Mouse (Mus musculus) heart, embryonic 14.5 days (tissue): ENCODE data around the gene Zbtb43. TPM values are rescaled to one million over a fixed set of nuclear protein-coding genes. Genes with fewer than 3 reads are reported as not detected.

Source experiments
- ATAC-seq: fragments of 200-750 bp; cut with Nextera tagmentation; 2 replicates; pipeline ENCODE4 v1.8.0; 2017; ENCODE audit warnings: low read depth, moderate TSS enrichment; ENCODE audit not compliant: insufficient number of reproducible peaks, insufficient read depth, low FRiP score
- H3K27ac ChIP-seq, 2 experiments: fragments of 200-500 bp in 1 of 2; fragments of 300-500 bp in 1 of 2; sonication (generic) in 1 of 2; replicated peaks in 1 of 2; 2 replicates each; pipeline ENCODE4 v1.5.1; 2012 to 2014; ENCODE audit warnings: low read depth in 2 of 2, low read length in 2 of 2, control low read depth in 1 of 2, mild to moderate bottlenecking in 1 of 2, mixed read lengths in 1 of 2; ENCODE audit not compliant: control insufficient read depth in 1 of 2, insufficient read depth in 1 of 2
- H3K27me3 ChIP-seq: fragments of 300-500 bp; sonication (generic); 2 replicates; pipeline ENCODE4 v1.6.1; 2014; ENCODE audit warnings: mild to moderate bottlenecking, low read length, control low read depth; ENCODE audit not compliant: control insufficient read depth, insufficient read depth
- H3K36me3 ChIP-seq: fragments of 300-500 bp; sonication (generic); 2 replicates; pipeline ENCODE4 v1.6.1; 2014; ENCODE audit warnings: mild to moderate bottlenecking, control low read depth, low read length, mixed read lengths; ENCODE audit not compliant: control insufficient read depth, insufficient read depth
- H3K4me1 ChIP-seq, 2 experiments: fragments of 200-500 bp in 1 of 2; fragments of 300-500 bp in 1 of 2; sonication (generic) in 1 of 2; 2 replicates each; pipeline ENCODE4 v1.6.1; 2012 to 2014; ENCODE audit warnings: low read length in 2 of 2, control low read depth in 1 of 2, mixed read lengths in 1 of 2; ENCODE audit not compliant: control insufficient read depth in 2 of 2, insufficient read depth in 2 of 2
- H3K4me2 ChIP-seq: fragments of 300-500 bp; sonication (generic); 2 replicates; pipeline ENCODE4 v1.6.1; 2014; ENCODE audit warnings: mild to moderate bottlenecking, low read length
- H3K4me3 ChIP-seq, 2 experiments: fragments of 200-500 bp in 1 of 2; fragments of 300-500 bp in 1 of 2; sonication (generic) in 1 of 2; 2 replicates each; pipeline ENCODE4 v1.5.1; 2012 to 2014; ENCODE audit warnings: low read length in 2 of 2, mild to moderate bottlenecking in 2 of 2, control low read depth in 1 of 2, low read depth in 1 of 2, moderate library complexity in 1 of 2; ENCODE audit not compliant: control insufficient read depth in 1 of 2, insufficient read depth in 1 of 2
- H3K9ac ChIP-seq: fragments of 300-500 bp; sonication (generic); 2 replicates; pipeline ENCODE4 v1.6.1; 2014; ENCODE audit warnings: mild to moderate bottlenecking, low read length
- H3K9me3 ChIP-seq: fragments of 300-500 bp; sonication (generic); 2 replicates; pipeline ENCODE4 v1.6.1; 2016; ENCODE audit warnings: low read length, control low read depth; ENCODE audit not compliant: control insufficient read depth
- WGBS: fragments of 180-500 bp; shearing (Covaris S2); extraction: QIAGEN DNeasy Blood & Tissue Kit; methylation state at CpG from one replicate; pipeline ENCODE4 v1.1.7; 2014; 5-methylcytosine and 5-hydroxymethylcytosine counted together
- polyA plus RNA-seq: library from polyadenylated mRNA; unstranded; fragments of >200 nt; fragmentation: Nextera tagmentation; extraction: Ambion mirVana; gene quantifications from 2 replicates; pipeline ENCODE4 v1.2.1, GENCODE M21; 2014

Zbtb43 gene
- polyA plus RNA-seq, 1 experiment from 2014 or later: 16.7 TPM

GRCm38 (mm10) chr2:33453476-33453875 is 14.9 kb downstream of the Zbtb43 start:
- no peaks in the 10 kb centered on the region for H3K9me3 ChIP-seq
- no peak for ATAC-seq
- no peak overlapping the region for H3K9ac ChIP-seq
- H3K4me2 ChIP-seq: no peak overlapping the region
- no peak overlapping the region for H3K27ac ChIP-seq
- no peak overlapping the region for H3K4me3 ChIP-seq
- WGBS: 81% methylated on average over 3 of the region's 3 CpGs
- peaks cover 84% of the 10 kb centered on the region for H3K36me3 ChIP-seq
- H3K4me1 ChIP-seq: peaks cover 4 to 18% of the 10 kb centered on the region in 2 experiments; a peak in 3 of 4 replicates
- no peaks in the 10 kb centered on the region for H3K27me3 ChIP-seq

DNA sequence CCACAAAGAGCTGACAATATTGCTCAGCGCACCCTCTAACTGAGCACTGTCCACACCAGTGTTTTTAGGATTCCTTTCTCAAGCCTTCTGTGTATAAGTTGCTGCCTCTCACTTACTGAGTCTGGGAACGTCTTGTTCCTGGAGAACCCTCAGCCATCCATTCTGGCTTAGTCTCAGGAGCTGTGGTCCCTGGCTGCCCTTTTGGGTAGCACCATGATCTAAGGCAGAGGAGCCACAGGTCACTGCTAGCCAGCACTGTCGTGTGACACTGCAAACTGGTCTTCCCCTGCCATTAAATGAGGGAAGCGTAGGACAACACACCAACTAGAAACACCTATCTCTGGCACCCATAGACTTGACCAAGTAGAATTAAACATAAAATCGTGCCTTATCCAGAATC is 15.6 kb downstream of the Zbtb43 start:
- no peak for ATAC-seq
- H3K4me2 ChIP-seq: no peak overlapping the region
- H3K4me1 ChIP-seq: peaks cover 4 to 18% of the 10 kb centered on the region in 2 experiments; a peak in 3 of 4 replicates
- peaks cover 84% of the 10 kb centered on the region for H3K36me3 ChIP-seq
- peak overlapping the region in 1 of 2 experiments; percentile 33; a peak in 1 of 4 replicates for H3K27ac ChIP-seq
- H3K27me3 ChIP-seq: no peaks in the 10 kb centered on the region
- H3K9me3 ChIP-seq: no peaks in the 10 kb centered on the region
- no peak overlapping the region for H3K9ac ChIP-seq
- 82% methylated on average over 5 of the region's 5 CpGs for WGBS
- no peak overlapping the region for H3K4me3 ChIP-seq

DNA sequence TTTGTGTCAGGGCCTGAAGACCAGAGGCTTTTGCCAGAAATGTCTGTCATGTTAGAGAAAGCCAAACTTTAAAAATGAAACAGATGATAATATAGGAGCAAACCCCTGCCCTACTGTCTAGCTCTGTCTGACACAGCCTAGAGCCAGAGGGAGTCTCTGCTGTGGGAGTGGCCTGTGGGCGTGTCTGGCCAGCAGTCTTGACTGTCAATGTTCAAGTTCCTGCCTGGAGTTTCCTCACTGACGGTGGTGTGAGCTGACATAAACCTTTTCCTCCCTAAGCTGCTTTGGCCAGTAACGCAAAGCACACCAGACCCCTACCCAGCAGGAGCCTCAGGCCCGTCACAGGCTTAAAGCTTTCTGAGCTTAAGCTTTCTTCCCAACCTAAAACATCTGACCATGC is 16.2 kb downstream of the Zbtb43 start:
- ATAC-seq: no peak
- WGBS: 16% methylated on average over 4 of the region's 4 CpGs
- no peaks in the 10 kb centered on the region for H3K9me3 ChIP-seq
- no peak overlapping the region for H3K4me3 ChIP-seq
- no peaks in the 10 kb centered on the region for H3K27me3 ChIP-seq
- H3K4me1 ChIP-seq: peaks cover 4 to 18% of the 10 kb centered on the region in 2 experiments; a peak in 3 of 4 replicates
- H3K27ac ChIP-seq: peak overlapping the region in 1 of 2 experiments; percentile 33; a peak in 1 of 4 replicates
- H3K36me3 ChIP-seq: peaks cover 84% of the 10 kb centered on the region
- H3K4me2 ChIP-seq: no peak overlapping the region
- H3K9ac ChIP-seq: no peak overlapping the region

DNA sequence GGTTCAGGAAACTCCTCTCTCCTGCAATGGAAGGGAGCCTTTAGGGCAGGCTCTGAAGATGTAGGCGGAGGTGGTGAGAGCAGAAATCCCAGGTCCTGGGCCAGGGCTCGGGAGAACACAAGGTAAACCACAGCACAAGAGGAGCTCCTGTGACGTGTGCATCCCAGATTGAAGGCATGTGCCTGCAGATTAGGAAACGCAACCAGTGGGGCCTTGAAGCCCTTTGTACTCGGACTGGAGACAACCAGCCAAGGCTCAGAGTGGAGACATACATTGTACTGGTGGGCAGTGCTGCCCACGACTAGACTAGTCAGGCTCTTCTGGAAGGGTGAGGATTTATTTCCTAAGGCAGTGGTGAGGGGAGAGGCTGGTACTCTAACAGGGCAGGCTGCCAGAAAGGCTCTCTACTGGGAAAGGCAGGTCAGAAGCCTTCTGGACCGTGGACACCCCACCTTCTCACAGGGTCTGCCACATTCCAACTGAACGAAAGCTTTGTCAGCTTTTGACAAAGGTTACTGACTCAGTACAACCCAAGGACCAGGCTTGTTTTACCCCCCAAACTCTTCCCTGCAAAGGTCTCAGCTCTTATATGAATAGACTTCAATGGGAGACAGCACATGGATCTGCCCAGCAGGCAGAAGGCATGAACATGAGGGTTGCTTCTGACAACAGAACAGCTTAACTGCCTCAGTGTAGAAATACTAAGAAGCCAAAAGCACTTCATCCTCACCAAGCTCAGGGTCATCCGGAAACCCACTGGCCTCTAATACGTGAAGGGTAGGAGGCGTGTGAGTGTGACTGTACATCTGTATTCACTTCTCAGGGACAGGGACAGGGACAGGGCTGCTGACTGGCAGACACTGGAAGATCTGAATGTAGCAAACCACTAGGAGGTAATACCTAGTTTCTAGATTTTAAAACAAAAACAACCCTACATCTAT is 17.1 kb downstream of the Zbtb43 start:
- Histone ChIP-seq H3K9ac (no peak overlapping the region), H3K4me1 (peaks cover 4 to 18% of the 10 kb centered on the region in 2 experiments; a peak in 3 of 4 replicates), H3K9me3 (no peaks in the 10 kb centered on the region), H3K4me3 (no peak overlapping the region), H3K36me3 (peaks cover 80% of the 10 kb centered on the region), H3K27ac (0 out of 4 replicates have a peak overlapping the region, but pooled peaks of 1 of the 2 experiments have one; percentile 6), H3K27me3 (no peaks in the 10 kb centered on the region), H3K4me2 (no peak overlapping the region)
- ATAC-seq: no peak
- WGBS: 74% methylated on average over 11 of the region's 11 CpGs

- WGBS: 87% methylated on average over 22 of the region's 22 CpGs
- no peaks in the 10 kb centered on the region for H3K9me3 ChIP-seq
- H3K4me1 ChIP-seq: peaks cover 7 to 28% of the 10 kb centered on the region in 2 experiments; a peak in 3 of 4 replicates
- no peak overlapping the region for H3K27ac ChIP-seq
- H3K4me2 ChIP-seq: no peak overlapping the region
- H3K27me3 ChIP-seq: no peaks in the 10 kb centered on the region
- no peak overlapping the region for H3K4me3 ChIP-seq
- H3K36me3 ChIP-seq: peaks cover 64% of the 10 kb centered on the region
- no peak for ATAC-seq
- H3K9ac ChIP-seq: no peak overlapping the region
These were observed 19.1 kb downstream of the Zbtb43 start for GRCm38 (mm10) chr2:33449119-33449873.

DNA sequence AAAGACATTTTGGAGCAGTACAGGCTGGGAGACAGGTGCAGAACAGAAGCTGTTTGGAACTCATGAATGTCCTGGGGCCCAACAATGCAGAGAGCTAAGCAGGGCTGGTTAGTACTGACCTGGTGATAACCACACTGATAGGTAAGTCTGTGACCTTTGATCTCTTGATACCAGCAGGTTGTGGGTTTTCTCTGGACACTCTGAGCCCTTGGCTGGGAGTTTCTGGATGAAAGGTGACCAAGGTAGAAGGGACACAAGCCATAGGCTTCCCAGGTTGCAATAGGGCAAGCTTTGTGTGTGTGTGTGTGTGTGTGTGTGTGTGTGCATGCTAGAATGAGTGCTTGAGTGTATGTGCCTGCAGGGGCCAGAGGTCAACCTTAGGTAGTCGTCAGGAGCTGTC is 21.6 kb downstream of the Zbtb43 start:
- Histone ChIP-seq H3K4me3 (no peak overlapping the region), H3K27ac (no peak overlapping the region), H3K9ac (no peak overlapping the region), H3K4me1 (peaks cover 10 to 20% of the 10 kb centered on the region in 2 experiments), H3K27me3 (no peaks in the 10 kb centered on the region), H3K36me3 (peaks cover 40% of the 10 kb centered on the region), H3K9me3 (no peaks in the 10 kb centered on the region), H3K4me2 (no peak overlapping the region)
- WGBS: 55% methylated on average over 1 of the region's 1 CpGs
- no peak for ATAC-seq

DNA sequence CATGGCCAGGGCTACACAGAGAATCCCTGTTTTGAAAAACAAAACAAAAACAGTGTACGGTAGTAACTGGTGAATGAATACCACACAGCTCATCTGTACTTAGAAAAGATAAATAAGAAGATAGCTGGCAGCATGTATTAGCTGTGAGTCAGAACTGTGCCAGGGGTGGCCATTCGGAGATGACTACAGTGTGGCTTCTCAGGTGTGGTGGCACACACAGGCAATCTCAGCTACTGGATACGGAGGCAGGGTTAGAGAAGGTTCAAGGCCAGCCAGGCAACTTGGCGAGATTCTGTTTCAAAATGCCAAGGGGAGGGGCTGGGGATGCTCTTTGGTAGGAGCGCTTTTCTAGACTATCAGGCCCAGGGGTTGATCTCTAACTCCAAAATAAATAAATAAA is 22.6 kb downstream of the Zbtb43 start:
- no peak overlapping the region for H3K27ac ChIP-seq
- no peaks in the 10 kb centered on the region for H3K9me3 ChIP-seq
- H3K4me3 ChIP-seq: no peak overlapping the region
- no peak overlapping the region for H3K4me2 ChIP-seq
- no peak overlapping the region for H3K9ac ChIP-seq
- H3K27me3 ChIP-seq: no peaks in the 10 kb centered on the region
- peaks cover 9 to 14% of the 10 kb centered on the region in 2 experiments for H3K4me1 ChIP-seq
- whole genome bisulfite sequencing: 91% methylated on average over 5 of the region's 5 CpGs
- ATAC-seq: no peak
- peaks cover 30% of the 10 kb centered on the region for H3K36me3 ChIP-seq
